Mouse (Mus musculus): ENCODE measurements at regions not wholly inside any gene's neighbourhood (a gene's known extent, or its start where the extent isn't known, plus 50 kb on each side); places are given as distances from the start of the nearest gene placed in this dataset.

DNA sequence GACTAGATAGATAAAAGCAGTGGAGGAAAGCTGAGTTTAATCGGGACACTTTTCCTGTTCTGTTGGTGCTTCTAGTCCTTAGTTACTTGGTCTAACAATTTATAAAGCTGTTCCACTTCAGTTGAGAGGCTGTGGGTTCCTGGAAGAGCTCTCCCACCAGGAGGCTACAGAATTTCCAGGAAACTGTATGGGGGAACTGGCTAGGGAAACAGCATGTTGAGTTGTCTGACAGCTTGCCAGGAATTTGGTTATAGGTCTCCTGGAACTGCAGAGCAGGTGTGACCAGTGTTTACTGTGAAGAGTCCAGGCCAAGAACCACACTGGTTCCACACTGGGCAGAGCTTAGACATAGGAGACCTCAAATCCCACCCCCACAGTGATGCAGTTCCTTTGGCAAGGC lies 65.0 kb upstream of the Pik3cg start:
- TF ChIP-seq POLR2A (IDR thresholded peaks at IDR 0.05; ENCODE audit: borderline replicate concordance, control insufficient read depth, low read depth, low read length) (no peak), CTCF (IDR thresholded peaks at IDR 0.05; ENCODE audit: control insufficient read depth, insufficient read depth, low read length) (no peak)
- H3K4me1 ChIP-seq (ENCODE audit: control insufficient read depth, insufficient read depth, low read length): no peaks in the 10 kb centered on the region
- H3K4me3 ChIP-seq (replicated peaks; ENCODE audit: control insufficient read depth, low read depth, low read length): no peak overlapping the region
- no peak overlapping the region for H3K27ac ChIP-seq (ENCODE audit: control insufficient read depth, insufficient read depth, low read depth, low read length, poor library complexity)
- 78% methylated on average over 1 of the region's 1 CpGs for WGBS

DNA sequence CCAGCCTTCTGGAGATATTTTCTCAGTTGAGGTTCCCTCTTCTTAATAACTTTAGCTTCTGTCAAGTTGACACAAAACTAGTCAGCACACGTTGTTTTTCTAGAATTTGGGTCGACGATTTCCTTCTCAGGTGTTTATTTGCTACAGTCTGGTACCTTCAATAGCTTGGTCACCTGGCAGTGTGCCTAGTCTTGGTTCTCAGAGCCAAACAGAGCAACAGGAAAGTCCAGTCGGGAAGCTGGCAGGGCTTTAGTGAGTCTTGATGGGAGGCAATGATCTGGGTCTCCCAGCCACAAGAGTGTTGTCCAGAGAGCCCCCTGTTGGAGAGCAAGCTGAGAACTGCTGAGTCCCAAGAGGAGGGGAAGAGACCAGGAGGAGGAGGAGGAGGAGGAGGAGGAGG lies 71.4 kb upstream of the Pik3cg start:
- WGBS: 81% methylated on average over 4 of the region's 4 CpGs
- no peak overlapping the region for H3K4me3 ChIP-seq (replicated peaks; ENCODE audit: control insufficient read depth, low read depth, low read length)
- no peak overlapping the region for H3K27ac ChIP-seq (ENCODE audit: control insufficient read depth, insufficient read depth, low read depth, low read length, poor library complexity)
- no peak for TF ChIP-seq POLR2A (IDR thresholded peaks at IDR 0.05; ENCODE audit: borderline replicate concordance, control insufficient read depth, low read depth, low read length)
- no peak for TF ChIP-seq CTCF (IDR thresholded peaks at IDR 0.05; ENCODE audit: control insufficient read depth, insufficient read depth, low read length)
- no peaks in the 10 kb centered on the region for H3K4me1 ChIP-seq (ENCODE audit: control insufficient read depth, insufficient read depth, low read length)

DNA sequence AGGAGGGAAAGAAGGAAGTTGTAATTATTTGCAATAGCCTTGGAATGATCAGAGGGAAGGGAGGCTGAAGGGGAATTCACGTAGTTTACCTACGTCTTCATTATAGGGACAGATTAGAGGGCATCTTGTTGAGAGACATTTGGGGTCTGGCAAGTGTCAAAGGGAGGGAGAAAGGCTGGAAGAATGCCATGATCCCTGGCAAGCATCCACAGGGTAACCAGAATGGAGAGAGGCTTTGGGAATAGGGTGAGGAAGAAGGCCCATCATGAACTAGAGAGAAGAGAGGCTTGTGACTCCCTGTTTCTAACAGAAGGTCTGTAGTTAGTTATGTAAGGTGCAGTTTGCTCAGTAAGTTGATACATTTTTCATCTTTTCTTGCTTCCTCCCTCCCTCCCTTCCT lies 71.8 kb upstream of the Pik3cg start:
- 65% methylated on average over 2 of the region's 2 CpGs for WGBS
- Histone ChIP-seq H3K4me1 (ENCODE audit: control insufficient read depth, insufficient read depth, low read length) (no peaks in the 10 kb centered on the region; the same call in 1 of the 2 replicates), H3K27ac (ENCODE audit: control insufficient read depth, insufficient read depth, low read depth, low read length, poor library complexity) (no peak overlapping the region), H3K4me3 (replicated peaks; ENCODE audit: control insufficient read depth, low read depth, low read length) (no peak overlapping the region)
- TF ChIP-seq POLR2A (IDR thresholded peaks at IDR 0.05; ENCODE audit: borderline replicate concordance, control insufficient read depth, low read depth, low read length) (no peak), CTCF (IDR thresholded peaks at IDR 0.05; ENCODE audit: control insufficient read depth, insufficient read depth, low read length) (no peak)

DNA sequence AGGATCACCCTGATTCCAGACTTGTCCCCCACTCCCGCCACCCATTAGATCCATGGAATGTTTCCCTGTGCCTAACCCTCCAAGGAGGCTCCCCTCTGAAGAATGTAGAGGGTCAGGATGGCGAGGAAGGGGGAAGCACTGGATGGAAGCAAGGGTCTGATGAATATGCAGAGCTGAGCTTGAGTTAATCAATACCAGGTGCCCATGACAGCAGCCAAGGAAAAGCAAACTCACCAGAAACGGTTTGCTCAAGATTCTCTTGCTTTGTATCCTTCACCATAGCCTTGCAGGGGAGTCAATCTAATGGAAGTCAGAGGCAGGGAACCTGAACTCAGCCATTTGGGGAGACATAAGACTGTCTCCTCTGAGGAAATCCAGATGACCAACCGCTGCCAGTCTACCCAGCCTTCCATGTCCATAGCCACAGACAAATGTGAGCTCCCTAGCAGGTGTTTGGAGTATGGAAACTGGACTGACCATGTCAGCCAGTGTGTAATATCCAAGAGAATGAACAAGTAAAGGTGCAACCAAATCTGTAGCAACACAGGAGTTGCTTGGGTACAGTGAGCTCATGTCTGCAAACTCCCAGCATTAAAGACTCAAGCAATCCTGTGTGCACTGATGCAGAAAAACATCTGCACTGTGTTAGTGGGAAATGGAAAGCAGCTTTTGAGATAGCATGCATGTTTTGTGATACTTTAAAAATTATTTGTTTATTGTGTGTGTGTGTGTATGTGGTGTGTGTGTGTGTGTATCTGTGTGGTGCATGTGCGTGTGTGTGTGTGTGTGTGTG lies 74.1 kb upstream of the Pik3cg start:
- Histone ChIP-seq H3K4me3 (replicated peaks; ENCODE audit: control insufficient read depth, low read depth, low read length) (no peak overlapping the region), H3K27ac (ENCODE audit: control insufficient read depth, insufficient read depth, low read depth, low read length, poor library complexity) (no peak overlapping the region), H3K4me1 (ENCODE audit: control insufficient read depth, insufficient read depth, low read length) (peaks cover 1% of the 10 kb centered on the region; the same call in 1 of the 2 replicates)
- TF ChIP-seq CTCF (IDR thresholded peaks at IDR 0.05; ENCODE audit: control insufficient read depth, insufficient read depth, low read length) (no peak), POLR2A (IDR thresholded peaks at IDR 0.05; ENCODE audit: borderline replicate concordance, control insufficient read depth, low read depth, low read length) (no peak)
- 79% methylated on average over 5 of the region's 5 CpGs for WGBS

DNA sequence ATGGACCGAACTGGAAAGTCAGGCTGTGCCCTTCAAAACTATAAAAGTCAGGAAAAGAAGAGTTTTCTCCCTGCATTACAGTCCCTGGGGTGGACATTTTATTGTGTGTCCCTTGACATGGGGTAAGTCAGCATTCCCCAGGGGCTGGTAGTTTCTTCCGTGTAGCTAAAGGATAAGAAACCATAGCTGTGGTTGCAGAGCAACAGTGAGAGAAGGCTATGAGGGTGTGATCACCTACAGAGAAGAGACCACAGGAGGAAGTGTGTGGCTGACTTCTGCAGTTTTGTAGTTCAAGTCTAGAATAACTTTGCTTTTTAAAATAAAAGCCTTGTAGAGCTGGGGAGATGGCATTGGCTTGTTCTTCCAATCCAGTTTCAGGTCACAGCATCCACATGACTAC lies 76.6 kb upstream of the Pik3cg start:
- TF ChIP-seq POLR2A (IDR thresholded peaks at IDR 0.05; ENCODE audit: borderline replicate concordance, control insufficient read depth, low read depth, low read length) (no peak), CTCF (IDR thresholded peaks at IDR 0.05; ENCODE audit: control insufficient read depth, insufficient read depth, low read length) (no peak)
- Histone ChIP-seq H3K27ac (ENCODE audit: control insufficient read depth, insufficient read depth, low read depth, low read length, poor library complexity) (no peak overlapping the region), H3K4me1 (ENCODE audit: control insufficient read depth, insufficient read depth, low read length) (peaks cover 1% of the 10 kb centered on the region; the same call in 1 of the 2 replicates), H3K4me3 (replicated peaks; ENCODE audit: control insufficient read depth, low read depth, low read length) (no peak overlapping the region)
- 33% methylated on average over 2 of the region's 2 CpGs for WGBS

DNA sequence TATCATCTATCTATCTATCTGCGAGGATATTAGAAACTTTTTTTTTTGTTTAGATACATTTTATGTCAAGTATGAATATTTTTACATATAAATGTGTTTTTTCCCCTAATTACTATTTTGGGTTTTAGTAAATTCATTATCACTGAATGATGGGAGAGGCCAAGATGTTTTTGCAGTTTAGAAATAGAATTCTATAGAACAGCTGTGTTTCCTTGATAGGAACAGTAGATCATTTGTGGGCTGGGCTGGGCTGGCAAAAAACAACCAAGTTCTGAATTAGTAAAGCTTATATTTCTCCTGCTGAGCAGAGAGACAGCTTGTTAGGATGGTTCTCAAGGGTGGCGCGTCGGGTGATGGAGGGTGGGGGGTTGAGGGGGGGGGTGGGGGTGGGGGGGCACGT lies 78.2 kb upstream of the Pik3cg start:
- no peak overlapping the region for H3K27ac ChIP-seq (ENCODE audit: control insufficient read depth, insufficient read depth, low read depth, low read length, poor library complexity)
- H3K4me1 ChIP-seq (ENCODE audit: control insufficient read depth, insufficient read depth, low read length): peaks cover 1% of the 10 kb centered on the region; the same call in 1 of the 2 replicates
- TF ChIP-seq CTCF (IDR thresholded peaks at IDR 0.05; ENCODE audit: control insufficient read depth, insufficient read depth, low read length): no peak
- TF ChIP-seq POLR2A (IDR thresholded peaks at IDR 0.05; ENCODE audit: borderline replicate concordance, control insufficient read depth, low read depth, low read length): no peak
- H3K4me3 ChIP-seq (replicated peaks; ENCODE audit: control insufficient read depth, low read depth, low read length): no peak overlapping the region
- 30% methylated on average over 5 of the region's 5 CpGs for WGBS

DNA sequence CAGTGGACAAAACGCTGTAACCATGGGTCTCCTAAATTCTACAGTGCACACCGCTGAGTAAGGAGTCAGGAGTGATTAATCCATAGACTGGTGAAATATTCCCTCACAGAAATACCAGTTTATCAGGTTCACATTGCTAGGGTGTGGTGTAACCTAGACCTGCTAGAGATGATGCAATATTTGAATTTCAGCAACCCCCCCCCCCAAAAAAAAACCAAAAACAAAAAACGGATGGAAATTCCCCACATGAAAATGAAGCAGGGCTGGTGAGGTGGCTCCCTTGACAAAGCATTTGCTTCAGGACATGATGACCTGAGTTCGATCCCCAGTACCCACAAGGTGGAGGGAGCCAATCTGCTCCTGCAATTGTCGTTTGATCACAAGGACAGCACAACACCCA lies 82.7 kb upstream of the Pik3cg start:
- no peak for TF ChIP-seq CTCF (IDR thresholded peaks at IDR 0.05; ENCODE audit: control insufficient read depth, insufficient read depth, low read length)
- no peak for TF ChIP-seq POLR2A (IDR thresholded peaks at IDR 0.05; ENCODE audit: borderline replicate concordance, control insufficient read depth, low read depth, low read length)
- Histone ChIP-seq H3K4me3 (replicated peaks; ENCODE audit: control insufficient read depth, low read depth, low read length) (no peak overlapping the region), H3K27ac (ENCODE audit: control insufficient read depth, insufficient read depth, low read depth, low read length, poor library complexity) (no peak overlapping the region), H3K4me1 (ENCODE audit: control insufficient read depth, insufficient read depth, low read length) (peaks cover 2% of the 10 kb centered on the region; the same call in 1 of the 2 replicates)
- 63% methylated on average over 5 of the region's 5 CpGs for WGBS

DNA sequence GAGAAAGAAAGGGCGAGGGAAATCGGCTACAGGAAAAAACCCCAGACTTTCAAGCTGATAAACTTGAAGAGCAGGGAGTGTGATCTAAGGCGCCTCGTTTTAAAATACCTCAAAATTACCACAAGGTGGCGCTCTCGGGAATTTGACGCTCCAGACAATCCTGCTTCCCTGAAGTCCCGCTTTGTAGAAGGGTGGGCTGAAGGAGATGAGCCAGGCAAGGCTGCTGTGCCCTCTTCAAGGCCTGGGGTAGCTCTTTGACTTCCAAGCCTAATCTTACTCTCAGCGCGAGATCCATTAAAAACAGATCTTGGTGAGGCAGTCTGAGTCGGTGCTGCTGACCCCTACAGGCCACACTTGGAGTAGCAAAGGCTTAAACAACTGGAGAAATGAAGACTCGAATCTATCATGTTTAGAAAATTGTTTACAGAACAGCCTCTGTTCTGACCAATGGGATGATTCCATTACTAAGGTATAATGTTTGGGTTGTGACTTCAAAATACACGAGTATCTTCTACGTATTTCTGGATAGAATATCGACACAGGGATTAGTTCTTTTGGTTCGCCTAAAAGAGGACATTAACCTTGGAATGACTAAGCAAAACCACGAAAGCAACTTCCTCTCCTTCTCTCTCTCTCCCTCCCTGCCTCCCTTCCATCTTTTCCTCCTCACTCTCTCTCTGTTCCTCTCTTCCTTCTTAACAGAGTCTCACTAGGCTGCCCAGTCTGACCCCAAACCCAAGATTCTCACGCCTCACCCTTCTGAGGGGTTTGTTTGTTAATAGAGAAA lies 83.7 kb upstream of the Pik3cg start:
- 2% methylated on average over 18 of the region's 18 CpGs for WGBS
- TF ChIP-seq POLR2A (IDR thresholded peaks at IDR 0.05; ENCODE audit: borderline replicate concordance, control insufficient read depth, low read depth, low read length) (no peak), CTCF (IDR thresholded peaks at IDR 0.05; ENCODE audit: control insufficient read depth, insufficient read depth, low read length) (peak; percentile 86)
- Histone ChIP-seq H3K27ac (ENCODE audit: control insufficient read depth, insufficient read depth, low read depth, low read length, poor library complexity) (peak overlapping the region; percentile 79), H3K4me1 (ENCODE audit: control insufficient read depth, insufficient read depth, low read length) (peaks cover 2% of the 10 kb centered on the region; the same call in 1 of the 2 replicates), H3K4me3 (replicated peaks; ENCODE audit: control insufficient read depth, low read depth, low read length) (peak overlapping the region; percentile 78)

All from bone marrow, adult 2 months (tissue).